Mouse (Mus musculus): ENCODE measurements around the gene Il17rb. TPM values are rescaled to one million over a fixed set of nuclear protein-coding genes. Genes with fewer than 3 reads are reported as not detected.

Il17rb gene
- 1.1 and 1.8 TPM in 2 replicates for polyA plus RNA-seq (2012; ENCODE audit: insufficient read depth, insufficient read length, missing spikeins)

DNA sequence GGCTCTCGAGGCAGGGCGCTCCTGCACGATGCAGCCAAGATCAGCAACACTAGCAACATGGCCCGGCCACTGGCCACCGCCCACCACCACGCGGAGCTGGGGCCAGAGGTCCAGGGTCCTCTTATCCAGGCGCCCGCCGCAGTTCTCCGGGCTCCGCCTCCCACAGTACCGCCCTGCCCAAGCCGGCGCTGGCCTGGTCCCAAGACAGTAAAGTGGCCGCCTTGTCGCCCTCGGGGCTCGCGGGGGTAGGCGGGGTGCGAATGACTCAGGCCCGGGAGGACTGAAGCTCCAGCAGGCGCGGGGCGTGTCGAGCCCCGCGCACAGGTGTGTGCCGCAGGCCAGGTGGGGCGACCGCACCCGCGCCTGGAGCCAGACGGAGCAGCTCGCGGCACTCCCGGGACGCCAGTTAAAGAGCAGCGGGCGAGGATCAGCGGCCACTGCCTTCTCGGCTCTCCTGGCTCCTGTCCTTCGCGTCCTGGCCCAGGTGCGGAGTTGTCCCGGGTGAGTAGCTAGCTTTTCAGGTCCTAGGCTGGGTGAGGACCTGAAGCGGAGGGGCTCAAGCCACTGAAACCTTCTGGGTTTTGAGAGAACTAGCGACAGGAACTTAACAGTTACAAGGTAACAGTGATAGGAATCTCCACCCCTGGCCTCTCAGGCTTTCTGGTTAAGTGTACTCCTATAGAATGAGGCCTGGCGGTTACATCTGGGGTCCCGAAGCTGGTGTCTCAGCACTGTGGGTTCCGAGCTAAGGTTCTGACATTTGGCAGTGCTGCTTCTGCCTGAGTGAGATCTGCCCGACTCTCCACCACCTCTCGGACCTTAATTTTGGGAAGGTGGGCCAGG, at the start of gene Il17rb, which contains the start of gene Chdh:
Gene Il17rb (minus strand): TSS at position 164 of the 843 bp plus-strand sequence.
Gene Chdh (plus strand): TSS at position 291 of the 843 bp plus-strand sequence.
- H3K27ac ChIP-seq (replicated peaks; ENCODE audit: low read depth, low read length) = peak within 1 kb of the TSS; percentile 63

GRCm38 (mm10) chr14:30056031-30056766, 47.5 kb upstream of the Il17rb start:
- no peaks in the 10 kb centered on the region for H3K4me1 ChIP-seq (ENCODE audit: control insufficient read depth, insufficient read depth, insufficient read length, low read length)
- no peak overlapping the region for H3K4me3 ChIP-seq (ENCODE audit: insufficient read depth, low read depth, low read length)
- no peak overlapping the region for H3K27ac ChIP-seq (replicated peaks; ENCODE audit: low read depth, low read length)

More for the DNA sequence above, at the start of gene Il17rb, which contains the start of gene Chdh:
- Histone ChIP-seq H3K4me1 (ENCODE audit: control insufficient read depth, insufficient read depth, insufficient read length, low read length) (peaks cover 10% of the 10 kb centered on the region), H3K4me3 (ENCODE audit: insufficient read depth, low read depth, low read length) (peak within 1 kb of the TSS; percentile 65)

DNA sequence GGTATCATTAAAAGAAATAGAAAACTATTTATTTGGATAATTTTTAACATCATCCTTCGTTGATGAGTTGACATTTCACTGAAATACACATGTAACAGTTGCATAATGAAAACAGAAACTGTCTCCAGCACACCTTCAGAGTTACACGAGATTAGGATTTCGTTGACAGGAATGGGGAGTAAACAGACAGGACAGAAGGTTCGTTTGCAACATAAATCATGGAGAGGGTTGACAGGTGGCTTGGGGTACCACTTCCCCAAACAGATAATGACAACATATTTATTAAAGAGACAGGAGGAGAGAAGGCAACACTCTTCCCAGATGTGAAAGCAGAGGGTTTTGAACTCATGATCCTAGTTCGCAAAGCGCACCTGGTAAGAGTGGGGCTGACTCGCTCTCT, 46.2 kb upstream of the Il17rb start:
- H3K27ac ChIP-seq (replicated peaks; ENCODE audit: low read depth, low read length) = no peak overlapping the region
- no peak overlapping the region for H3K4me3 ChIP-seq (ENCODE audit: insufficient read depth, low read depth, low read length)
- no peaks in the 10 kb centered on the region for H3K4me1 ChIP-seq (ENCODE audit: control insufficient read depth, insufficient read depth, insufficient read length, low read length)

- H3K27ac ChIP-seq (replicated peaks; ENCODE audit: low read depth, low read length) = no peak overlapping the region
- no peak overlapping the region for H3K4me3 ChIP-seq (ENCODE audit: insufficient read depth, low read depth, low read length)
- H3K4me1 ChIP-seq (ENCODE audit: control insufficient read depth, insufficient read depth, insufficient read length, low read length) = no peaks in the 10 kb centered on the region
Observed at GRCm38 (mm10) chr14:30050280-30050679, 41.6 kb upstream of the Il17rb start.

DNA sequence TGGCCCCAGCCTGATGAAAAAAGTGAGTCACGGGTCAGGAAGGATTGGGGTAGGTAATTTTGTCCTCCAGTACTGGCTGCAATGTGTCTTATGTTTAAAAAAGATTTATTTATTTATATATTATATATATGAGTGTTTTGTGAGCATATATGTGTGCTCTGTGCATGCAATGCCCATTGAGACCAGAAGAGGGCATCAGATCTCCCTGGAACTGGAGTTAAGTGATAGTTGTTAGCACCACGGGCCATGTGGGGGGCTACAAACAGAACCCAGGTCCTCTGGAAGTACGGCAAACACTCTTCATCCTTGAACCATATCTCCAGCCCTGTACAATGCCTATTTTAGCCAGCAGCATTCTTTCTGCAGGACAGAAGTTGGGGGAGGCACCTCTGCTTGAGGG, 39.4 kb upstream of the Il17rb start:
- Histone ChIP-seq H3K27ac (replicated peaks; ENCODE audit: low read depth, low read length) (no peak overlapping the region), H3K4me1 (ENCODE audit: control insufficient read depth, insufficient read depth, insufficient read length, low read length) (no peaks in the 10 kb centered on the region), H3K4me3 (ENCODE audit: insufficient read depth, low read depth, low read length) (no peak overlapping the region)

DNA sequence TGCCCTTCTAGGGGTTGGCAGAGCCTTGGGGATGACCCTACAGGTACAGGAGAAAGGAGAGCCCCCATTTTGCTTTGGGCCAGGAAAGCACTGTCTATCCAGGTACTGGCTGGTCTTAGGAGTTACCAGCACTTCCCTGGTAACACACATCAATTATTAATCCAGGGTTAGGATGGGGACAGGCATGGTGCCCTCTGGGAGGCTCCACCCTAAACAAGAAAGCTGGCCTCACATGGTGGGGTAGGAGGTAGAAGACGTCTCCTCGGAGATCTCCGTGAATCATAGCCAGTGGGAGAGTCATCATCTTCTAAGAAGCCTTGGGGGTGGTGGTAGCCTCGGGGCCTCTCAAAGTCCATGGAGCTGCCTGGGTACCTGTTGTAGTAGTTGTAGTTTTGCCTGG, 38.3 kb upstream of the Il17rb start:
- H3K4me1 ChIP-seq (ENCODE audit: control insufficient read depth, insufficient read depth, insufficient read length, low read length) = no peaks in the 10 kb centered on the region
- H3K4me3 ChIP-seq (ENCODE audit: insufficient read depth, low read depth, low read length) = no peak overlapping the region
- no peak overlapping the region for H3K27ac ChIP-seq (replicated peaks; ENCODE audit: low read depth, low read length)

GRCm38 (mm10) chr14:30045704-30046220, 37.1 kb upstream of the Il17rb start:
- H3K4me3 ChIP-seq (ENCODE audit: insufficient read depth, low read depth, low read length) = no peak overlapping the region
- H3K27ac ChIP-seq (replicated peaks; ENCODE audit: low read depth, low read length) = no peak overlapping the region
- no peaks in the 10 kb centered on the region for H3K4me1 ChIP-seq (ENCODE audit: control insufficient read depth, insufficient read depth, insufficient read length, low read length)

GRCm38 (mm10) chr14:30045239-30045638, 36.5 kb upstream of the Il17rb start:
- Histone ChIP-seq H3K4me1 (ENCODE audit: control insufficient read depth, insufficient read depth, insufficient read length, low read length) (no peaks in the 10 kb centered on the region), H3K27ac (replicated peaks; ENCODE audit: low read depth, low read length) (no peak overlapping the region), H3K4me3 (ENCODE audit: insufficient read depth, low read depth, low read length) (no peak overlapping the region)

- Histone ChIP-seq H3K4me1 (ENCODE audit: control insufficient read depth, insufficient read depth, insufficient read length, low read length) (no peaks in the 10 kb centered on the region), H3K27ac (replicated peaks; ENCODE audit: low read depth, low read length) (no peak overlapping the region), H3K4me3 (ENCODE audit: insufficient read depth, low read depth, low read length) (no peak overlapping the region)
Observed at GRCm38 (mm10) chr14:30043356-30043940, 34.8 kb upstream of the Il17rb start.

- H3K4me3 ChIP-seq (ENCODE audit: insufficient read depth, low read depth, low read length) = no peak overlapping the region
- H3K4me1 ChIP-seq (ENCODE audit: control insufficient read depth, insufficient read depth, insufficient read length, low read length) = no peaks in the 10 kb centered on the region
- no peak overlapping the region for H3K27ac ChIP-seq (replicated peaks; ENCODE audit: low read depth, low read length)
Observed at GRCm38 (mm10) chr14:30041836-30042235, 33.1 kb upstream of the Il17rb start.

DNA sequence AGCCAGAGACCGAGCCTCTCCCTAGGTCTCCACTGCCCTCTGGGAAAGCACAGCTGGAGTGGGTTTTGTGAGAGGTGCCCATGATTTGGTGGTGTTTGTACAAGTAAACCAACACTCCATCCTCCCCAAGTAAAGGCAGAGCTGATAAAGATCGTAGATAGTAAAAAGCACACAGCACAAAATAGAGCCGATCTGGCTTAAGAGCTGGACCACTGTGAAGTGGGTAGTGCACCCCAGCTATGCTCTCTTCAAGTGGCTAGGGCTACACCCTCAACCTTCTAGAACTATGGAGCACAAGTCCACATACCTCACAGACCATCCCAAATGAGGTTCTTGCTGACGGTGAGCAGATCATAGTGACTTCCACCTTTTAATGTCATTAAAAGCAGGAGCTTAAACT, 30.7 kb upstream of the Il17rb start:
- Histone ChIP-seq H3K4me3 (ENCODE audit: insufficient read depth, low read depth, low read length) (no peak overlapping the region), H3K4me1 (ENCODE audit: control insufficient read depth, insufficient read depth, insufficient read length, low read length) (no peaks in the 10 kb centered on the region), H3K27ac (replicated peaks; ENCODE audit: low read depth, low read length) (no peak overlapping the region)

DNA sequence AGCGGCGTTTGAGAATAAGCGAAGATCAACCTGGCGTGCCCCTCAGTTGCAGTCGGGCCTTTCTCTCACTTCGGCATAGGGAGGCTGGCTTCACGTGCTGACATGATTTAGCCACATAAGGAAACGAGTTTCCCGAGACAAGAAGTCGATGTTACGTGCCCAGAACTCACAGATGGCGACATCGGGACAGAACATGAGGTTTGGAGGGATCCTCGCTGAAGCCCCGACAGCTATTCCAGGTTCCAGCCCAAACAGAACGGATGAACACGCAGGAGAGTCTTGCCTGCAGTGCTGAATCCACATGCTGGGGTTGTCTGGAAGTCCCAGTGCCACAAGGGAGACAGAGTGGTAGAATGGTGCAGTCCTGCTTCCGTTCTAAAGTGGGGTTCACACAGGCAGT, 29.7 kb upstream of the Il17rb start:
- H3K4me1 ChIP-seq (ENCODE audit: control insufficient read depth, insufficient read depth, insufficient read length, low read length) = no peaks in the 10 kb centered on the region
- H3K27ac ChIP-seq (replicated peaks; ENCODE audit: low read depth, low read length) = no peak overlapping the region

GRCm38 (mm10) chr14:30033405-30033804, 24.7 kb upstream of the Il17rb start:
- Histone ChIP-seq H3K4me3 (ENCODE audit: insufficient read depth, low read depth, low read length) (no peak overlapping the region), H3K4me1 (ENCODE audit: control insufficient read depth, insufficient read depth, insufficient read length, low read length) (no peaks in the 10 kb centered on the region), H3K27ac (replicated peaks; ENCODE audit: low read depth, low read length) (no peak overlapping the region)

More for the DNA sequence above, 29.7 kb upstream of the Il17rb start:
- H3K4me3 ChIP-seq (ENCODE audit: insufficient read depth, low read depth, low read length) = no peak overlapping the region

DNA sequence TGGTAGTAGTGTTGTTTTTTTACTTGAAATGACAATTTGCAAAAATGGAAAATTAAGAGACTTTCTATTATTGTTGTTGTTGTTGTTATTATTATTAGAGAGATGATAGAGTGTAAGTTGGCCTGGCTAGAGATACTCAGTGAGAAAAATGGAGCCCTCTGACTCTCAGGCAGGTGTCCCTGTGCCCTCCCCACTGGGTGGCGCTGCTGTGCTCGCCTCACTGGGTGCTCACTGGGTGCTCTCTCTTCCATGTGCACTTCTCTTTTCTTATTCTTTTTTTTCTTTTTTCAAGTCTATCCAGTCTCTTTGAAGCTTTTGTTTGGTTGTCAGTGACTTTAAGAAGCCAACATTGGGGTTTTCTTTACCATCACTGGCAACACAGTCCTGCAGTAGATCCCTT, 18.7 kb upstream of the Il17rb start:
- H3K4me1 ChIP-seq (ENCODE audit: control insufficient read depth, insufficient read depth, insufficient read length, low read length) = no peaks in the 10 kb centered on the region

GRCm38 (mm10) chr14:30024387-30024786, 15.7 kb upstream of the Il17rb start:
- Histone ChIP-seq H3K4me3 (ENCODE audit: insufficient read depth, low read depth, low read length) (no peak overlapping the region), H3K27ac (replicated peaks; ENCODE audit: low read depth, low read length) (no peak overlapping the region), H3K4me1 (ENCODE audit: control insufficient read depth, insufficient read depth, insufficient read length, low read length) (peaks cover 3% of the 10 kb centered on the region; the same call in 1 of the 2 replicates)

More for the DNA sequence above, 18.7 kb upstream of the Il17rb start:
- Histone ChIP-seq H3K27ac (replicated peaks; ENCODE audit: low read depth, low read length) (no peak overlapping the region), H3K4me3 (ENCODE audit: insufficient read depth, low read depth, low read length) (no peak overlapping the region)

Measured in brown adipose tissue, adult 24 weeks (tissue).